Mouse (Mus musculus) spleen, postnatal 10 days (tissue): ENCODE results near the gene Cacng4.

Experiments used
- DNase-seq, 2 experiments: peaks; one replicate each; pipeline ENCODE4 v3.0.0; 2021 to 2022; ENCODE audit warnings: low spot score in 2 of 2

Gene Cacng4

DNA sequence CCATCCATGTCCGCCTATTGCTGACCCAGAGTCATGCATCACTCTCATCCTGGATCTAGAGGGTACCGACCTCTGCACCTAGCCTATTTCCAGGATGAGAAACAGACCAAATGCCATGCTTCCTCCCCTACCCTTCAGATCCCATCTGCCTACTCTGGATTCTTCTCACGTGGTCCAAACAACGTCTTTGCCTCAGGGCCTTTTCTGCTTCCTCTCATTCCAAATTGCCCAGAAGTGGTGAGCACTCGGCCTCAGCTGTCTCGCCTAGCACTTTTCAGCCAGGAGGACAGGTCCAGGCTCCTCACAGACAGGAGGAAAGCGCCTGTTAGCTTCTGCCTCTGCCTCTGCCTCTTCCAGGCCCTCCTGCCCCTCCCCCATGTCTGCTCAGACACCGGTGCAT is 21.0 kb downstream of the Cacng4 start:
- DNase-seq: no peak

DNA sequence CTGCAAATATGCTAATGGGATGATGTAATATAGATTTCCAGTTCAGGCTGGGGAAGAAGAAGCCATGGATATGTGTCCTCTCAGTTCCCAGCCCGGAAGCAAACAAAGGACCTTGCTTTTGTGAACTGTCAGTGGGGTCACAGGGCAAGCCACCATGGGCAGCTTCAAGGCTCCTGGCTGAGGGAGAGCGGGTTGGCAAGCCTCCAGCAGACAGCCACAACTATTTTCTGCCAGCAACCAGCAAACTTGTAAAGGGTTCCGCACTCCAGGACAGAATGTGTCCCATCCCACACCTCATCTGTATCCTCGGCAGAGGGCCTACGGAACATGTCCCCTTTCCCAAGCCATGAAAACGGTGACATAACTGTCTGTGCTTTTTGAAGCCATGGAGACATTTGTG is 22.4 kb downstream of the Cacng4 start:
- DNase-seq: no peak

DNA sequence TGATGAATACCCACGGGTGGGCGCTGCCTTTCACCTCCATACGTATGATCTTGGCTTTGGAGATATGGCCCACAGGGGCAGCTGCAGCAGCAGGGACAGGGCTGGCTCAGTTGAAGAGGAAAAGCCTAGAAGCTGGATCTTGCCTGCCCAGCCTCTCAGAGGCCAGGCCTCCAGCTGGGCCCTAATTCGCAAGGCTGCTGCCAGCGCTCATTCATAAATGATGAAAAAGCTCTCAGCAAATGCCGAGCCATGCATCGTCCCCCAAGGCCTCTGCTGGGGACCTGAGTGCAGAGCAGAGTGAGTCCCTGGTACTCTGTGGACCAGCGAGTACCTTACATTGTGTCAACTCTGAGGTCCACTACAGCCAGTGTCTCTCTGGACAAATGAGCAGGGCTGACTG is 26.0 kb downstream of the Cacng4 start:
- no peak for DNase-seq

DNA sequence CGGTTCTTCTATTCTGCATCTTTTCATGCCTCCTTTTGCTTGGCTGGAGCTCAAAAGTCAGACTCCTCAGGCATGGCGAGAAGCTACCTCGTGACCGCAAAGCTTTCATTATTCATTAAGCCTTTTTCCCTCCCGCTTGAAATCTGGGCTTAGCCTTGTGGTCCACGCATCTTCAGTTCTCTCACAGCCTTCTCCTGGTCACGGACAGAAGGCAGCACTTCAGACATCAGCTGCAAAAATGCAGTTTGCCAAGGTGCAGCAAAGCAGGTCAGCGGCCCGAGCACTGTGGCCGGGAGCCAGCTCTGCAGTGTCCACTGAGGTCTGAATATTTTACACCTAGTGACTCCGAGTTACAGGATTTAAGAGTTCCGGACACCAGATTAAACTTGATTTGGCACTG is 27.4 kb downstream of the Cacng4 start:
- no peak for DNase-seq

DNA sequence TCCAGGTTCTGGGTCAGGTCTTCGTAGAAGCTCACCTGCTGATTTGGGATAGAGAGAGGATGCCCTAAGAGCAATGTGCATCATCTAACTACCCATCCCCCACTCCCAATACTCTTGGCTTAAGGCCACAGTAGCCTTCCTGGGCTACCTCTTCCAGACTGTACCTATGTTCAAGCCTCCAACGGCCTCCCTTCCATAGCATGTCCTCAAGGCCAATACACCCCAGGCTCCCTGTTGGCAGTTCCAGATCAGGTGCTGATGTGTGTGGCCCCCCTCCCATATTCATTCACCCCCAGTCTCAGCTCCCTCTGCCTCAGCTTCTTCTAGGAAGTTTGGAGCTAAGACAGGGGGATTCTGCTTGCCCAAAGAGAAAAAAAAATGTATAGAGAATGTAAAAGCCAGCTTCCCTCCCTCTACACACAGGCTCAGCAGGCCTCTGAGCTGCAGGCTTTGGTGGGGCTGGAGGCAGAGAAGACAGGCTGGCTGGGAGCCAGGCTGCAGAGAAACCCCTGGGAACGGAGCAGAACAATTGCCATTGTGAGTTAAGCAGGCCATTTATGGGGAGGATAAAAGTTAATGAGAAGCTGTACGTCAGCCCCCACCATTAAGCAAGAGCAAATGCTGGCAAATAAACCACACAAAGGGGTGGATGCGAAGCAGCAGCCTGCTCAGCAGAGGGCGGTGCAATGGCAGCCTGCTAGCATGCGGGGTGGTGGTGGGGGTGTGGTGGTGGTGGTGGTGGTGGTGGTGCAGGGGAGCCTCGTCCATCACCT is 31.5 kb downstream of the Cacng4 start:
- no peak for DNase-seq

DNA sequence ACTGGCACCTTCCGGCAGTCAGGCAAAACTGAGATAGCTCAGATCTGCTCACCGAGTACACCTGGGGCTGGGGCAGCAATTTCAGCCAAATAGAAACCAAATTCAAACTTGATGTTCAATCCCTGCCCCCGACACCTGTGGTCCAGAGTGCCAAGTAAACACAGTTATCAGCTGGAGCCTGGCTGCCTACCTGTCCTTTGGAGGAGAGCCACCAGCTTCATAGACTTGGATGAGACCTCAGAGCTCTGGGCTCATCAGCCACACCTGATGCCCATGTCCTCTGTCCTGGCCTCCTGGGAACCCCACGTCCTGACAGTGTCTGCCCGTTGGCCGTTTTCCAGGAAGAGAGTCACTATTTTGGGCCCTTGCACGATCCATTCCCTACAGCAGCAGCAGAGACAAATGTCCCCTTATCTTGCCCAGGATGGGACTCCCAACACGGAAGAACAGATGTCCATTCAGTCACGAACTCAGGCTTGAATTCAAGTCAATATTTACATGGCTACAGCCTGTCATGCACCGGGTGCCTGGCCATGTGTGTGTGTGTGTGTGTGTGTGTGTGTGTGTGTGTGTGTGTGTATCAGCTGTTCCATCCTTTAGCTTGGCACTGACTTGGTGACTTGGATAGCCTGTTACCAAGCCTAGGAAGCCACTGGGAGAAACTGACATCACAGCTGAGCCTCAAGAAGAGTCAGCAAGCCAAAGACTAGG is 32.4 kb downstream of the Cacng4 start:
- no peak for DNase-seq

DNA sequence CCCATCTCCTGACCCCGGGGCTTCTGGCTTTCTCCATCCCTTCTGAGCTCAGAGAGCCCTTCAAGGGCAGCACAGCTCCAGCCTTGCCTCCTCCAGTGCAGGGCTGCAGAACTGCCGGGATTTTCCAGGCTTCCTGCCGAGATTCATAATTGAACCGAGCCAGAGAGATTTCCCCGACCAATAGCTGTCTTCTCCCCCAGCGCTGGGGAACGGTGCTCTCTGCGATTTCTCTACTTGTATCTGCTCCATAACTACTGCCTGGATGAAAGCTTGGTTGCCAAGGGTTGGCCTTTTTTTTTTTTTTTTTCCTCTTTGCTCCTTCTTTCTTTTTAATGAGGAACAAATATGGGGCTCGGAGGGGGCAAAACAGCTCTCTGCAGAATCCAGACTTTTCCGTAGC is 34.4 kb downstream of the Cacng4 start:
- no peak for DNase-seq

DNA sequence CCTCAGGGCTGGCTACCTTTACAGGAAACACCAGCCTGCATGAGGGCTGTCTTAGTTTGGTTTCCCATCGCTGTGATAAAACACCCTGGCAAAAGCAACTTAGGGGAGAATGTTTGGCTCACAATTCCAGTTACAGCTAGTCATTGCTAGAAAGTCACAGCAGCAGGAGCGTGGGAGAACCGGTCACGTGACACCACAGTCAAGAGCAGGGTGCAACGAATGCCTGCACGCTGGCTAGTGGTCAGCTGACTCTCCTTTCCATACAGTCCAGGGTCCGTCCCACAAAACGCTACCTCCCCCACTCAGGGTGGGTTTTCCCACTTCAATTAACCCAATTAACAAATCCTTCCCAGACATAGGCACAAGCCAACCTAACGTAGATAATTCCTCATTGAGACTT is 34.8 kb downstream of the Cacng4 start:
- no peak for DNase-seq

DNA sequence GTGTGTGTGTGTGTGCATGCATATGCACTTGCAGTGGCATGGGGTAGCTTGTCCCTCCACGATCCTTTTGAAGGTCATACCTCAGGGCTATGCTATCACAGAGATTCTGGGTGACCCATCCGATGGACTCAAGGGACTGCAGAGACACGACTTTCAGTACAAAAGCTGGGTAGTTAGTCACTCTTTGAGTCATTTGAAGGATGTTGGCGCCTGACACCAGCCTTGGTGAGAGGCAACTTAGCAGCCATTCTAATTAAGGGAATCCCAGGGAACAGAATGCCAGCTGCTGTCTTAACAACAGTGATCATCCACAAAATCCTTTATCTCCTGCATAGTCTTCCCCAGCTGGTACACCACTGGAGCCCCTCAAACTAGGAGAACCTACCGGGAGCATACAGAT is 45.2 kb downstream of the Cacng4 start:
- no peak for DNase-seq

DNA sequence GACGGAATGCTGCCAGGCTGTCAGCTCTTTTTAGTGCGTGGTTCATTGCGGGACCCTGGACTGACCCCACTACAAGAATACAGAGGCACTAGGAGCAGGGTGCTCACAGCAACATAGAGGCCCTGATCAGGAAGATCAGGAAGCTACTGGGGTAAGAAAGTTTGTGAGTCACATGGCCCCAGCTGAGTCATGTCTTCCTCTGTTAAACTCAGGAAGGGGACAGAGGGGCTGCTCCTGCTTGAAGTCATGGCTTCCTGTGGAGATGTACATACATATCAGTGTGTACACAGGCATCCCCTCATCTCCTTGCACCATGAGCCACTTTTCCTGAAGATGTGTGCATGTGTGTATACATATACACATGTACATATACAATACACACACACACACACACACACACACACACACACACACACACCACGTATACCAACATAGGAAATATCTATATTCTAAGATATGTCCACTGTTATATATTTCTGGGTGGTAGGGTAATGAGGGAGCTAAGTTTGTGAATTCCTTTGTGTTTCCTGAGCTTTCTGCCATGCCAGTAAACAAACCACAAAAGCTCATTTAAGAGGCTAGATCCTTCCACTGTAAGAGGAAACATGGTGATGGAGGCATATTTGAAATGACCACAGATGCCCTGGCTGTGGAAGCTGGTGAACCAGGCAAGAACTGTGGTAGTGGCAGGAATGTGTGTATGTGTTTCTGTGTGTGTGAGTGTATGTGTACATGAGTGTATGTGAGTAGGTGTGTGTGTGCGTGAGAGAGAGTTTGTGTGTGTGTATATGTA is 45.9 kb downstream of the Cacng4 start:
- DNase-seq: no peak

DNA sequence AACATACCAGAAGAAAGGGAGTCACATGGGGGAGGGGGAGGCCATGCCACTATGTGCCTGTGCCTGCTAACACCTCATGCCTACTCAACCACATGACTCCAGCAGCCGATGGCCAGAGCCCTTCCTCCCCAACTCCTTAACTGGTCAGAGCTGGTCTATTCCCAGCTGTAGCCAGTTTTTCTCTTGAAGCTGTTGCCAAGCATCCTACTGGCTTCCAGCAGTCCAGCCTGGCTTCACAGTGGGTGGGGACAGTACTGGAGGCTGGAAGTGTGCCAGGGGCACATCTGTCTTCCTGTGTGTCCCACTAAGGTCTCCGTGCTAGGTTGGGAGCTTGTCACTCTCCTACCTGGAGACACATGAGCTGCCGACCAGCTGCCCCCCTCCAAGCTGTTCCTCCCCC is 51.3 kb downstream of the Cacng4 start:
- no peak for DNase-seq

DNA sequence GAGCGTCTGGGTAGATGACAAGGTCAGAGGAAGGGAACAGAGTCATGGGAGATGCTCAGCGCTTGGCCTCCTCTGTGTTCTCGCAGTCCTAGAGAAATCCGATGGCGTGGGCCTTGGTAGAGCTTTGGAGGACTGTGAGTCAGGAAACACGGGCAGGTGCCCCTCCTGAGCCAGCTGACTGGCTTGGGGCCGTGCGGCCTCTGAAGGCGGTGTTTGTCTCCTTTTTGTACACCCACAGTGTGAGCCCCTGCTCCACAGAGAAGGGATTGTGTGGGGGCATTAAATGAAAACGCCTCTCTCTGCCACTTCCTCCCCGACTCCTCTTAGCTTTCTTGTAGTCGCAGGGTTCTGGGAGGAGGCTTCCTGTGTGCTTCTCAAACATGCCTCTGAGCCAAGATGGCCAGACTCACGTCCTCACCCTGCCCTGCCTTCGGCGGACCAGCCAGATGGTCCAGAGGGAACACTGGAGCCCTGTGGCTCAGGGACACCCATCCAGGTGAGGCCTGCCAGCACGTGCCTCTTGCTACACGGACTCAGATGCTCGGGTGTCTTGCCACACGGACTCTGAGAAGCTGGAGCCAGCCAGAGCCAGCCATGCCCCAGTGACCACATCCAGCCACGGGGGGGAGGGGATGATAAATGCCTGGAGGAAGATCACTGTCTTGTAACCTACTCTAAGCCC is 55.8 kb downstream of the Cacng4 start:
- no peak for DNase-seq

DNA sequence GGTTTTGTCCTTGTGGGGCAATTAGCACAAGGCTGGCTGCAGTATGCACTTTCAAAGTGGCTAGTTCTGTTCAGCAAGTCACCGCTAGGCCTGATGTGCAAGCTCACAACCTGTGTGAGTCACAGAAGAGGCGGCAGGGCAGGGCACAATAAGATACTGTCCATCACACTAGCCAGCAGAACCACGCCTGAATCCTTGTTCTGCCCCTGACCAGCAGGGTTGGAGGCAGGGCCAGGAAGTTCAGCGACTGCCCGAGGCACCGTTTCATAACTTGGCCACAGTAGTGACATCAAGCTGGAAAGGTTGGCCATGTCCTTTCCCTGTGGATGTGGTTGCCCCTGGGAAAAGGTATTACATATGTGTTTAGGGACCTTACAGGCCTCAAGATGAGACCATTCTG is 56.5 kb downstream of the Cacng4 start:
- no peak for DNase-seq

DNA sequence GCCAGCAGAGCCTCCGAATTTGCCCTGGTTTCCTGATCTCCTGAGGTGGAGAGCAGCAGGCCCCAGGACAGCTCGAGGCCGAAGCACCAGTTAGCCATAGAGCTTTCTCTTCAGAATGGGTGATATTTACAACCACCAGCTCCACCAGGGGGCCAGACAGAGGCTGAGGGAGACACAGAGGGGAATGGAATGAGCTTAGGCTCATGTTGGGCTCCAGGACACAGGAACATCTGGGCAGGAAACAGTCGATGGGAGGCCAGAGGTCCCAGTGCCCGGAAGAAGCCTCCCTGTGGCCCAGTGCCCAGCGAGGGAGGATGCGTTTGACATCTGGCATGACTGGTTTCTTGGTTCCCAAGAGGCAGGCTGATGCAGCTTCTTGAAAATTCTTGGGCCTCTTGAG is 60.2 kb downstream of the Cacng4 start:
- DNase-seq: peak in 1 of 2 experiments; percentile 21

DNA sequence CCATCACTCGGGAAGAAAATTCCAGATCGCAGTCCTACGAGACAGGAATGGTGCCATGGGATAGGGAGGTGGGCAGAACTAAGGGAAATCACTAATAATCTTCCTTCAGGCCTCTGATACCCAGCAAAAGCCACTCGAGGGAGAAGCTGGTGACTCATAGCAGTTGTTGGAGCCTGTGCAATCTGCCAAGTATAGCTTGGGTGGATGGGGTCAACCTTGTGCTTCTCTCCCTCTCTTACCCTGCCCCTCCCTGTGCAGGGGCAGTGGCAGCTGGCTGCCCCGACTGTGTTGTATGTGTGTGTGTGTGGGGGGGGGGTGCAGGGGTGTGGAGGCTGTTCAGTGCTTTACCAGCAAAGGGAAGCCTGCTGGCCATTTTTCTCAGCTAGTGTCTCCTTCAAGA is 62.9 kb downstream of the Cacng4 start:
- DNase-seq: no peak

DNA sequence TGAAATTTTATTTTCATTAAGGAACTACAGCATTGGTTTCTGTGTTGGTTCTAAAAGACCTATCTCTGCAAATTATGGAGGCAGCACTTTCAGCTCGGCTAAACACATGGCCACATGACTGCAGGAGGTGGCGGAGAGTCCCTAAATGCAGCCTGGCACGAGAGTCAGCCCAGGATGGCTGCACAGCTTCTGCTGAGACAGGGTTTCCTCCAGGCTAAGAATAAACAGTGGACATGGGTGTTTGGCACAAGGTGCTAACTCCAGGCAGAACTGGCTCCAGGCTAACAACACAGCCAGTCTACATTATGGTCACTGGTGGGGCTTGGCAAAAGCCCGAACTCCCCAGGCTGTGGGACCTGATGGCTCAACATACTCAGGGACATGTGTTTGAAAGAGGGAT is 63.4 kb downstream of the Cacng4 start:
- DNase-seq: no peak

DNA sequence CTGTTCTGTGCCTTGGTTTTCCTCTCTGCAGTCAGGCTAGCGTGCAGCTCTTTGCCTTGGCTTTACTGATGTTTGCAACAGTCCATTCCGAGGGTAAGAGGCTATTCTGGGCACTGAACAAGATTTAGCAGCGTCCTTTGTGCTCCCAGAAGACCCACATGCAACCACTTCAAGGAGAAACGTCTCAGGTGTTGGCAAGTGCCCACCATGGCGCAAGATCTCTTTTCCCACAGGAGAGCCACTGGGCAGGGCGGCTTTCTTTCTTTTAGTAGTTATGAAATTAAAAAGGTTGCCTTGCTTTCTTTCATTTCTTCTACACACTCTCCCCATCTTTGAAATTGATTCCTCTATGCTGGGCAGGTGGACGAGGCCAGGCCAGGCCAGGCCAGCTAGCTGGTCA is 65.2 kb downstream of the Cacng4 start:
- no peak for DNase-seq

DNA sequence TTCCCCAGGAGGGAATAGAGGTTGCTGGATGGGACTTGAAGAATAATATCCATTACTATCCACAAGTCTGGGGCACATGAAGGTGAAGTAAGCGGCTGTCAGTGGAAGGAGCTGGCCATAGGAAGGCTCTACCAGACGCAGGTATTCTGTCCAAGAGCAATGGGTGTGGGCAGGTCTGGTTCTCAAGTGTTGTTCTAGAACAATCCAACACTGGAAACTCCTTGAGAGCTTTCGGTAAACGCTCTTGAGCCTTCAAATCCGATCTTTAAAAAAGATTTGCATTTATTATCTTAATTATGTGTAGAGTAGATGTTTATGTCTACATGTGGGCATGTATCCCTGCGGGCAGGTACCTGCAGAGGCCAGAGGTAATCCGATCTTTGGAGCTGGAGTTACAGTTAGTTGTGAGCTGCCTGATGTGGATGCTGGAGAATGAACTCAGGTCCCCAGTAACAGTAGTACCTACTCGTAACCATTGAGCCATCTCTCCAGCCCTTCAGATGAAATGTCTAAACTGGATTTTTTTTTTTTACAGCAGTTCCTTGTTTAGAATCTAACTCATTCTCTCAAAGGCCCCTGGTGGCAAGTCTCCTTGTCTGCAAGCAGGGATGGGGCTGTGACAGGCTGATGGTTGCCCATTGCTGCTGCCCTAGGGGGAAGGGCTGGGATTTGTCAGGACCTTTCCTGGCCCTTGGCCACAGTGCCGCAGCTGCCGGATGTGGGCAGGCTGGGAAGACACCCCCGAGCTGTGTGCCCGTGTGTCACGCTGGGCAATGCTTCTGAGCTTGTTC is 66.1 kb downstream of the Cacng4 start:
- DNase-seq: no peak

DNA sequence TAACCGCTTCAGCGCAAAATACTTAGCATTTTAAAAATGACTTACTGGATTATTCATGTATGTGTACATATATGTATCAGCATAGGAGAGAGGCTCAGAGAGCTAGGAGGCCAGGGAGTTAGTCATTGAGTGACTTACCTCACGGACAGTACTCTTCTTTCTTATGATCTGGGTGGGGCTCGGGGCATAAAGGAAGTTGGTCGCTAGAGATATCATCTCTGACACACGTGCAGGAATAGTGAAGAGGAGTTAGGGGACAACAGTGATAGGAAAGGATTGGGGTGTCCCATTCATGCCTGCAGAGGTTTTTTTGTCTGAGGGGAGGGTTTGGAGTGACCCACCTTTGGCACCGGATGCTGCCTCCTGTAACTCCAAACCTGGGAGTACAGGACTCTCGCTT is 69.8 kb downstream of the Cacng4 start:
- no peak for DNase-seq

DNA sequence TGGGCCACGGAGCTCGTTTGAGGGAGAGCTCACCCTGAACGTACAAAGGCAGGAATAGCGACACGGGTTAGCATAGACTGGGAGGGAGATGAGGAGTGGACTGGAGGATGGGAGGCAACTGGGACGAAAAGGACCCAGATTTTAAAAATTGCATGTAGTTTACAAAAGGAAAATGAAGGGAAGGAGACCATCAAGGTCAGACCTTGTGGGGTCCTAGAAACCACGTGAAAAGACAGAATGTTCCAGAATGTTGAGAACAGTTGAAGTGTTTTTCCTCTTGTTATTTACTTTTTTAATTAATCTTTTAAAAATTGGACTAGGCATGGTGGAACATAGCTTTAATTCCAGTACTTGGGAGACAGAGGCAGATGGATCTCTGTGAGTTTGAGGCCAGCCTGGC is 73.3 kb downstream of the Cacng4 start:
- DNase-seq: no peak

DNA sequence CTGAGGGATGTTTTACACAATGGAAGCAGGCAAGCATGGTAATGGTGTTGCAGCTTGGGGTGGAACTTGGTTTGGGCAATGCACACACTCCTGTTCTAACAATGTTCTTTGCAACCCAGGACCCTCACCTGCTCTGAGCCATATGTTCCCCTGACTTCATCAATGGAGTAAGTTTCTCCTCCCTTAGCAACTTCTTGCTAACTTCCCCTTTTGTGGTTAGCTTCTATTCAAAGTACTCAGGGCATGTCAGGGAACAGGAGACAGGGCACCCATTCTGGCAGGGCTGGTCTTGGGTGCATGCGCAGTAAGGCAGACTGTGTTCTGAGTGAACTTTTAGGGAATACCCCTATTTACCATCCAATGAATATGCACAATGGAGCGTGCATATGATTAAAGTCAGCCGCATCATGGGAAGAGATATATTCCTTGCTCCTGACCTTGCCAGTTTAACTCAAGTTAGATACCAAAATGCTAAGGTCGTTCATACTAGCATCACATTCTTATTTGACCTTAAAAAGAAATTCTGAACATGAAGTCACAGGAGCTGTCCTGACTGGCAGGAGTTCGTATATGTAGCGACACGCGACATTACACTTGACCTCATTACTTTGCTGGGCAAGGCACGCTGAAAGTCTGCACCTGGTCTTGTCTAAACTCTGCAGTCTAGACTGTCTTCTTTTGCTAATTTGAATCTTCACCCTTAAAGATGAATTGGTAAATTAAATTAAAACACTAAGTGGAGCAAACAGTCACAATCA is 73.9 kb downstream of the Cacng4 start:
- DNase-seq: no peak
